Mouse (Mus musculus): ENCODE measurements around the gene Setd2.

DNA sequence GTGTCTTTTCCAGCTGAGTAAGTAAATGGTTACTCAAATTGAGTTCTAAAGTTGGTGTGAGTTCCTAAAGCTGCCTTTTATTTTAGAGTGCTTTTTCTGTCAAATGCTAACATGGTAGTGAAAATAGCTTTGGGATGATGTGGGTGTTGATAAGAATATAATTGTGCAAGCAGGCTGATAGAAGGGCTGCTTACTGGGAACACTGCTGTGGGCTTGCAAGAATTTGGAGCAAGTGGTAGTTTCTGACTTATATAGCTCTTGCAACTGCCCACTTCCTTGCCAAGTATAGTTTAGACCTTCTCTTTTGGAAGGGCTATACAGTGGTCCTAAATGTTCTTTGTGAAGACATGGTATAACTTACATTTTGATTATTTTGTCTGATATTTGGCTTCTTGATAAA is 6.1 kb downstream of the Setd2 start:
- TF ChIP-seq CTCF (IDR thresholded peaks at IDR 0.05 in 2 of 3, conservative IDR thresholded peaks at IDR 0.05 in 1 of 3; ENCODE audit: control insufficient read depth in 1 of 3, insufficient read depth in 1 of 3, low read depth in 2 of 3, low read length in 3 of 3, poor library complexity in 1 of 3, severe bottlenecking in 1 of 3) (no peak), MAX (IDR thresholded peaks at IDR 0.05; ENCODE audit: low read length) (no peak), MEF2A (IDR thresholded peaks at IDR 0.05; ENCODE audit: extremely low read depth, insufficient replicate concordance, low read depth, low read length, poor library complexity, severe bottlenecking) (no peak), POLR2A (IDR thresholded peaks at IDR 0.05; ENCODE audit: control insufficient read depth in 1 of 2, insufficient read depth in 1 of 2, low read depth in 1 of 2, low read length in 2 of 2, poor library complexity in 1 of 2) (no peak), ZC3H11A (IDR thresholded peaks at IDR 0.05; ENCODE audit: low read depth, low read length) (no peak), NELFE (IDR thresholded peaks at IDR 0.05; ENCODE audit: low read depth, low read length) (no peak), POLR2AphosphoS2 (IDR thresholded peaks at IDR 0.05; ENCODE audit: low read length) (no peak), JUND (IDR thresholded peaks at IDR 0.05; ENCODE audit: low read depth, low read length) (no peak), GATA1 (IDR thresholded peaks at IDR 0.05; ENCODE audit: low read depth, low read length) (no peak)

Measured in MEL (cell line).